Mouse (Mus musculus): ENCODE data around the gene Hadha. TPM values are rescaled to one million over a fixed set of nuclear protein-coding genes. Genes with fewer than 3 reads are reported as not detected.

Gene Hadha
- total and polyA plus RNA-seq, 3 experiments = 76.0 to 117 (median 83.0) TPM

- dilution Hi-C loops (cut with MboI; ENCODE audit: extremely low pct_ligation_motif_present, extremely low pct_unique_long_range_greater_than_20kb, low sequenced_read_pairs) = no loop called here
- Histone ChIP-seq H3K79me2 (replicated peaks; ENCODE audit: control insufficient read depth, extremely low read depth, insufficient read depth, poor library complexity, severe bottlenecking) (no peaks in the 10 kb centered on the region), H3K27me3 (replicated peaks) (peaks cover 4% of the 10 kb centered on the region), H3K9me3 (replicated peaks; ENCODE audit: low read length) (peaks cover 29% of the 10 kb centered on the region), H3K4me2 (ENCODE audit: insufficient read depth, low read depth, poor library complexity, severe bottlenecking) (no peak overlapping the region), H3K36me3 (replicated peaks in 1 of 2; ENCODE audit: control insufficient read depth in 1 of 2, insufficient read depth in 1 of 2, low read length in 1 of 2) (peaks cover 0 to 8% of the 10 kb centered on the region in 2 experiments), H3K27ac (ENCODE audit: insufficient read depth, low read depth) (no peak overlapping the region), H3K4me1 (ENCODE audit: control insufficient read depth in 1 of 2, insufficient read depth in 2 of 2) (peaks cover 2 to 4% of the 10 kb centered on the region in 2 experiments; a peak in 2 of 4 replicates), H3K9ac (ENCODE audit: insufficient read depth, low read depth) (no peak overlapping the region), H3K4me3 (replicated peaks in 1 of 3; ENCODE audit: low read depth in 2 of 3, low read length in 2 of 3, poor library complexity in 1 of 3) (no peak overlapping the region)
- DNase-seq (ENCODE audit: extremely low read depth) = no peak
- in situ Hi-C loops (cut with MboI; ENCODE audit: low pct_ligation_motif_present, low pct_unique_long_range_greater_than_20kb, low sequenced_read_pairs) = no loop called here
- TF ChIP-seq TBP (conservative IDR thresholded peaks at IDR 0.05; ENCODE audit: low read depth, low read length) (no peak), TCF12 (IDR thresholded peaks at IDR 0.05; ENCODE audit: low read depth, low read length) (no peak), ZKSCAN1 (IDR thresholded peaks at IDR 0.05; ENCODE audit: borderline replicate concordance, low read depth, low read length) (no peak), PAX5 (IDR thresholded peaks at IDR 0.05; ENCODE audit: low read length) (no peak), KAT2A (IDR thresholded peaks at IDR 0.05; ENCODE audit: insufficient replicate concordance, low read length) (no peak), JUN (IDR thresholded peaks at IDR 0.05; ENCODE audit: insufficient read depth, low read depth, low read length) (no peak), MAFK (IDR thresholded peaks at IDR 0.05; ENCODE audit: insufficient replicate concordance, low read length) (no peak), EP300 (IDR thresholded peaks at IDR 0.05; ENCODE audit: low read length) (no peak), ELF1 (IDR thresholded peaks at IDR 0.05; ENCODE audit: low read depth, low read length) (no peak), HCFC1 (IDR thresholded peaks at IDR 0.05; ENCODE audit: low read depth, low read length) (no peak), NELFE (IDR thresholded peaks at IDR 0.05; ENCODE audit: low read depth, low read length) (no peak)
Observed at GRCm38 (mm10) chr5:30103340-30103739, 51.6 kb downstream of the Hadha start.

GRCm38 (mm10) chr5:30098260-30098659 lies 56.7 kb downstream of the Hadha start:
- no peak for DNase-seq (ENCODE audit: extremely low read depth)
- H3K4me3 ChIP-seq (replicated peaks in 1 of 3; ENCODE audit: low read depth in 2 of 3, low read length in 2 of 3, poor library complexity in 1 of 3) = no peak overlapping the region
- H3K27me3 ChIP-seq (replicated peaks) = no peaks in the 10 kb centered on the region

More at GRCm38 (mm10) chr5:30098260-30098659, 56.7 kb downstream of the Hadha start:
- Histone ChIP-seq H3K4me2 (ENCODE audit: insufficient read depth, low read depth, poor library complexity, severe bottlenecking) (no peak overlapping the region), H3K27ac (ENCODE audit: insufficient read depth, low read depth) (no peak overlapping the region), H3K4me1 (ENCODE audit: control insufficient read depth in 1 of 2, insufficient read depth in 2 of 2) (peaks cover 3 to 7% of the 10 kb centered on the region in 2 experiments; a peak in 2 of 4 replicates), H3K9ac (ENCODE audit: insufficient read depth, low read depth) (no peak overlapping the region), H3K9me3 (replicated peaks; ENCODE audit: low read length) (peaks cover 33% of the 10 kb centered on the region), H3K79me2 (replicated peaks; ENCODE audit: control insufficient read depth, extremely low read depth, insufficient read depth, poor library complexity, severe bottlenecking) (no peaks in the 10 kb centered on the region), H3K36me3 (replicated peaks in 1 of 2; ENCODE audit: control insufficient read depth in 1 of 2, insufficient read depth in 1 of 2, low read length in 1 of 2) (peaks cover 5 to 26% of the 10 kb centered on the region in 2 experiments)
- dilution Hi-C loops (cut with MboI; ENCODE audit: extremely low pct_ligation_motif_present, extremely low pct_unique_long_range_greater_than_20kb, low sequenced_read_pairs) (no loop called here), in situ Hi-C loops (cut with MboI; ENCODE audit: low pct_ligation_motif_present, low pct_unique_long_range_greater_than_20kb, low sequenced_read_pairs) (loop anchor here (25.0 kb wide), 2 partner anchors 286 to 686 kb away; no protein-coding TSS in a partner anchor)
- no peak for TF ChIP-seq RCOR1 (conservative IDR thresholded peaks at IDR 0.05; ENCODE audit: low read depth, low read length)
- no peak for TF ChIP-seq ZKSCAN1 (IDR thresholded peaks at IDR 0.05; ENCODE audit: borderline replicate concordance, low read depth, low read length)
- no peak for TF ChIP-seq KAT2A (IDR thresholded peaks at IDR 0.05; ENCODE audit: insufficient replicate concordance, low read length)
- no peak for TF ChIP-seq RAD21 (IDR thresholded peaks at IDR 0.05; ENCODE audit: low read depth, low read length)
- TF ChIP-seq TCF12 (IDR thresholded peaks at IDR 0.05; ENCODE audit: low read depth, low read length) = no peak
- TF ChIP-seq MEF2A (IDR thresholded peaks at IDR 0.05; ENCODE audit: borderline replicate concordance, low read depth, low read length) = no peak
- TF ChIP-seq CHD1 (IDR thresholded peaks at IDR 0.05; ENCODE audit: low read depth, low read length) = no peak
- no peak for TF ChIP-seq CHD2 (IDR thresholded peaks at IDR 0.05; ENCODE audit: low read length)
- TF ChIP-seq ZC3H11A (IDR thresholded peaks at IDR 0.05; ENCODE audit: low read depth, low read length) = no peak
- TF ChIP-seq MYC (IDR thresholded peaks at IDR 0.05; ENCODE audit: low read depth, low read length) = no peak
- no peak for TF ChIP-seq EP300 (IDR thresholded peaks at IDR 0.05; ENCODE audit: low read length)
- no peak for TF ChIP-seq GABPA (IDR thresholded peaks at IDR 0.05; ENCODE audit: insufficient replicate concordance, low read depth, low read length)
- no peak for TF ChIP-seq MAFK (IDR thresholded peaks at IDR 0.05; ENCODE audit: insufficient replicate concordance, low read length)
- no peak for TF ChIP-seq BHLHE40 (IDR thresholded peaks at IDR 0.05; ENCODE audit: low read depth, low read length)
- TF ChIP-seq MAZ (IDR thresholded peaks at IDR 0.05; ENCODE audit: low read depth, low read length) = no peak

Measured in CH12.LX (cell line).